Mouse (Mus musculus): ENCODE data around the gene Rbm4.

GRCm38 (mm10) chr19:4744026-4744425 lies 49.7 kb downstream of the Rbm4 start:
- TF ChIP-seq MAX (IDR thresholded peaks at IDR 0.05; ENCODE audit: low read length) = no peak
- TF ChIP-seq CTCF (IDR thresholded peaks at IDR 0.05 in 2 of 3, conservative IDR thresholded peaks at IDR 0.05 in 1 of 3; ENCODE audit: control insufficient read depth in 1 of 3, insufficient read depth in 1 of 3, low read depth in 2 of 3, low read length in 3 of 3, poor library complexity in 1 of 3, severe bottlenecking in 1 of 3) = no peak
- no peak for TF ChIP-seq USF1 (IDR thresholded peaks at IDR 0.05; ENCODE audit: low read depth, low read length)
- TF ChIP-seq HCFC1 (IDR thresholded peaks at IDR 0.05; ENCODE audit: low read depth, low read length) = no peak
- TF ChIP-seq NRF1 (IDR thresholded peaks at IDR 0.05; ENCODE audit: insufficient read depth, low read depth, low read length, poor library complexity, severe bottlenecking) = no peak
- TF ChIP-seq POLR2A (IDR thresholded peaks at IDR 0.05; ENCODE audit: control insufficient read depth in 1 of 2, insufficient read depth in 1 of 2, low read depth in 1 of 2, low read length in 2 of 2, poor library complexity in 1 of 2) = no peak
- no peak for TF ChIP-seq ZC3H11A (IDR thresholded peaks at IDR 0.05; ENCODE audit: low read depth, low read length)
- TF ChIP-seq TCF12 (IDR thresholded peaks at IDR 0.05; ENCODE audit: low read depth, low read length) = no peak
- TF ChIP-seq JUND (IDR thresholded peaks at IDR 0.05; ENCODE audit: low read depth, low read length) = no peak
- no peak for TF ChIP-seq CHD2 (IDR thresholded peaks at IDR 0.05; ENCODE audit: low read length)
- no peak for TF ChIP-seq MXI1 (IDR thresholded peaks at IDR 0.05; ENCODE audit: low read depth, low read length)
